Mouse (Mus musculus): Measurements from ENCODE around the gene Ppp3ca.
"Not testable (repeated sequence)": the region's sequence is repeated elsewhere in the genome, so short reads cannot be mapped to it uniquely, and the experiment has no call there.

Gene Ppp3ca

DNA sequence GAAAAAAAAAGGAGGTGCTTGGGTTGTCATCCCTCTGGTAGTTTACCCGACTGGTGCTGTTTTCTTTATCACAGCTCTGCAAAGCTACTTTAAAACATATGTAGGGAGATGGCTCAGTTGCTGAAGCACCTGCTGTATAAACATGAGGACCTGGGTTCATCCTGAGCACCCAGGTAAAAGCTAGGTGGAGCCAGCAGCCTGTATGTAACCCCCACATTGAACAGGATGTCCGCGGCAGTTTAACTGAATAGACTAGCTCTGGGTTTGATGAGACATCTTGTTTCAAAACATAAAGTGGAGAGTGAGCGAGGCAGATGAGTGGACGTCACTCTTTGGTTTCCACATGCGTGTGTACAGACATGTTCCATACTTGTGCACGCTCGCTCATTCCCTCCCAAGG is 16.5 kb downstream of the Ppp3ca start:
- no peak for DNase-seq (ENCODE audit: low read depth in 2 of 2, low spot score in 2 of 2)

DNA sequence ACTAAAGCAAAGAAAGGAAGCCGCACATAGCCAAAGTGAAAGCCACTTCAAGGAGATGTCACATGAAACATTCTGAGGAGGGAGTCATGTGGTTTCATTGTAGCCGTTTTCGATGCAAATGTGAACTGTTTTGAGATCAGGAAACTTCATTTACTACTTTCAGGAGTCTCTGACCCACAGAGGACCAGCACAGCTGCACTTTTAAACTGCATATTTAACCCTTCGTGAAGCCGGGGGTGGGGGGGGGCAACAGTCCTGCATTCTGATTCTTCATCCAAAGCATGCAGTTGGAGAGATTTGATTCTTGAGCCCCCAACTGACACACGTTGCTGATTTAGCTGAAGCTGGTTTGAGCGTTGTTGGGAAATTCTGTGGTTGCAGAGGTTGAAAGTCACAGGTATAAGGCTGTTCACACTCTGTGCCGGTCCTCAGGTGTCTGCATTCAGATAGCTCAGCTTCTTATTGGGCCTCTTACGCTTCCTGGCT is 18.2 kb downstream of the Ppp3ca start:
- DNase-seq (ENCODE audit: low read depth in 2 of 2, low spot score in 2 of 2), result peak; percentile 51 to 58

DNA sequence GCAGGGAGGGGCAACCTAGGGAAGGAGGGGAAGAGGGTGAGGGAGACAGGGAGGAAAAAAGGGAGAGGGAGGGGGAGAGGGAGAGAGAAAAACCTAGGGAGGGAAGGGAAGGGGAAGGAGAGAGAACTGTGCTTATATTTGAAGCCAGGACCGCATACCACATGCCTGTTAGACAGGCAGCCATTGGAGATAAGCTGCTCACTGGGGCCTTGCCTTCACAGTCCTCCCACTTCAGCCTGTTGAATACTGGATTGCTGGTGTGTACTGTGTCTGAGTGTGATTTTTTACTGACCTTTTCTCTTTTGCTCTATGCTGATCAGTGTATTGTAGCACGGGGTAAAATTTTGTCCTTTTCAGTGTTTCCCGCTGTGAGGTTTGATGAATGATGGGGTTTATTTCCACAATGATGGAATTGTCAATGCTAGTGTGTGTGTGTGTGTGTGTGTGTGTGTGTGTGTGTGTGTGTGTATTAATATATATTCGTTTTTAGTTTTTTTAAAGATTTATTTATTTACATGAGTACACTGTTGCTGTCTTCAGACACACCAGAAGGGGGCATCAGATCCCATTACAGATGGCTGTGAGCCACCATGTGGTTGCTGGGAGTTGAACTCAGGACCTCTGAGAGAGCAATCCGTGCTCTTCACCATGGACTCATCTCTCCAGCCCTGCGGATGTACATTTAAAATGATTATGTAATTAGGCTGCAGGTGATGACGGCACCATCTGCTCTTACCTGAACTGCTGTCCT is 20.0 kb downstream of the Ppp3ca start:
- DNase-seq (ENCODE audit: low read depth in 2 of 2, low spot score in 2 of 2), result no peak

DNA sequence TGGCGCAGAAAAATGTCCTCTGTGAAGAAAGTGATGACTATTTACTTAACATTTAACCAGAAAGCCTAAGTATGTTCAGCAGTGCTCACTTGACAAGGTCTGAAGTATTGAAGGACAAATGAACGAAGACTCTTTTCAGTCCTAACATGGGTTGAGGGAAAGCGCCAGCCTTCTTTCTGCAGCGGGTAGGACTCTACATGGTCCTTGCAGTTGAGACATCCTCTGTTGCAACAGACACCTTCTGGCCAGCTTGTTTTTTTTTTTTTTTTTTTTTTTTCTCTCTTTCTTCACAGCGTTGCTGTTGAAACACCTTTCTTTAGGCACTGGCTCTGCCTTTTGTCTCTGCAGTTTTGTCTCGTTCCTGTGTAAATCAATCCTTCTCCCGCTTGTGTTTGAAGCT is 22.1 kb downstream of the Ppp3ca start:
- DNase-seq (ENCODE audit: low read depth in 2 of 2, low spot score in 2 of 2), result no peak

DNA sequence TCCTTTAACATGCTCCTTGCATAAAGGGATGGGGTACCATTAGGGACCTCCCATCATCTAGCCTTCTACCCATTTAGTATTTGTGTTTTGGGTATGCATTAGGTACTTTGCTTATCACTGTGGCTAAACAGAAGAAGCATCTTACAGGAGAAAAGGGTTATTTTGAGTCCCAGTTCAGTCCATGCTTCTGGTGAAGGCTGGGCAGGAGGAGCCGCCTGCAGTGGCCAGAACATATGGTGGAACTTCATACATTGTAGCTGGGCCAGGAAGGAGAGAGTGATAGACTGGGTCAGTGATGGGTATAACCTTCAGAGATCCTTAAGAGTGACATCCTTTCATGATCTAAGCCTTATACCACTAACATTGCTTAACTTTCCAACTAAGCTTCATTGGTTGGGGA is 23.6 kb downstream of the Ppp3ca start:
- no peak for DNase-seq (ENCODE audit: low read depth in 2 of 2, low spot score in 2 of 2)

DNA sequence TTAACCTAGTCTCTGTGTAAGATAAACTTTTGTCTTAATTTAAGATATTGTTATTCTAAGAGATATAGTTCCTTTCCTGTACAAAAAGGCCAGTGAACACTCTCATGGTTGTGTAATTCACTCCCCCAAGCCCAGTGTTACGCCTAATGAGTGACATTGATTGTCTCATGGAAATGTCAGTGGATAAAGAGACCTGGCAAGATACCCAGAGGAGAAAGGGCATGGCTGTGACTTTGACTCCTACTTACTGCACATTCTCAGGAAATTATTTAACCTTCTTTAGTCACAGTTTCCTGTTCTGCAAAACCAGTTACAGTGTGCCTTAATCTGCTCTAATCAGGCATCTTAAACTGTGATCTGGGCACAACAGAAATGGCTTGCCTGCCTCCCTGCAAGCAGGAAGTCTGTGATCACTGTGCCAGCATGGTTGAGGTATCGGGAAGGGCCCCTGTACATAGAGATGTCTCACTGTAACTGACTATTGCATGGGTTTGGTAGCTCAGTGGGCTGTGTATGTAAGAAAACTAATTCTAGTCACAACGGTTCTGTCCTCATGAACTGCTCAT is 27.8 kb downstream of the Ppp3ca start:
- no peak for DNase-seq (ENCODE audit: low read depth in 2 of 2, low spot score in 2 of 2)

DNA sequence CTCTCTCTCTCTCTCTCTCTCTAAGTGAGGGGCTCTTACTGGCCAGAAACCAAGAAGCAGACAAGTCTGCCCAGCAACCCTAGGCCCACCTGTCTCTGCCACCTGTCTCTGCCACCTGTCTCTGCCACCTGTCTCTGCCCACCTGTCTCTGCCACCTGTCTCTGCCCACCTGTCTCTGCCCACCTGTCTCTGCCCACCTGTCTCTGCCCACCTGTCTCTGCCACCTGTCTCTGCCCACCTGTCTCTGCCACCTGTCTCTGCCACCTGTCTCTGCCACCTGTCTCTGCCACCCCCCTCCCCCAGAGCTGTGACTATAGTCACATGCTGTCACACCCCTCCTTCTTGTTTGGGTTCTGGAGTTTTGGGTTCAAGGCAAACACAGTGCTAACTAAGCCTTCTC is 29.8 kb downstream of the Ppp3ca start:
- not testable (repeated sequence) for DNase-seq (ENCODE audit: low read depth in 2 of 2, low spot score in 2 of 2)

DNA sequence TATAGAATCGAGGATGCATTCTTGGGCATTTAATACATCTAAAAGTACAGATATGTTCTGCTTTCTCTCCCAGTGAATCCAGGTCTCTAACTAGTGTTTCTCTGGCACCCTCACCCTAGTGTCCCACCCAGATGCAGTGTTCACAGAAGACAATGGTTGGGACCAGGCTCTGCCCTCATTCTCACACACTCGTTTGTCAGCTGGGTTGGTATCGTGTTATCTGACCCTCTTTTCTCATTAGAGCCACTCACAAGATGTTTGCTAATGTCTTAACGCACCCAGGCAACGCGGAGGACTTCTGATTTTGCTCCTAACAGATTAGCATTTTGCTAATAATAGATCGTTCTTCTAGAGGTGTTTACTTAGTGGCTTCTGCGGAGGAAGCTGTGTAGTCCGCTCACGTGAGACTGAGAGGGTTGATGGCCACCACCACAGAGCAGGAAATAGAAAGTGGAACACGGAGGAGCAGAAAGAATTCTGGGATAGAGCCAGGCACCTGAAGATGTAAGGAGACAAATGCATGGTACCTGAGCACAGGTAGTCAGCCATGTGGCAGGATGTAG is 30.6 kb downstream of the Ppp3ca start:
- DNase-seq (ENCODE audit: low read depth in 2 of 2, low spot score in 2 of 2), result no peak

DNA sequence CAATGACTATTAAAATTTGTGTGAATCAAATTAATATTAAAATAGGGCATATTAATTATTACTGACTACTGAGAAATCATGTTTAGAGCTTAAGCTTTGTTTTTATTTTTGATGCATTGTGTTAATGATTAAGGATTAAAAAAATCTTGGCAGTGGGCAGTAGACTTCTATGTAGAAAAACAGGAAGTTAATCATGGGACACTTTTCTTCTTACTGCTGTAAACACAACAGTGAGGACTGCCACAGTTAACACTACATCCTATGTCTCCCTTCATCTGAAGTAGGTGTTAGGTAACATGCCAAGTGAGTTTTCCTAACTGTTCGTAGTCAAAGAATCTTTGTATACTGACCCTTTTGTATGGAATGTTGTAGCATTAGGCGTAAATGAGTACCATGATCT is 32.9 kb downstream of the Ppp3ca start:
- no peak for DNase-seq (ENCODE audit: low read depth in 2 of 2, low spot score in 2 of 2)

DNA sequence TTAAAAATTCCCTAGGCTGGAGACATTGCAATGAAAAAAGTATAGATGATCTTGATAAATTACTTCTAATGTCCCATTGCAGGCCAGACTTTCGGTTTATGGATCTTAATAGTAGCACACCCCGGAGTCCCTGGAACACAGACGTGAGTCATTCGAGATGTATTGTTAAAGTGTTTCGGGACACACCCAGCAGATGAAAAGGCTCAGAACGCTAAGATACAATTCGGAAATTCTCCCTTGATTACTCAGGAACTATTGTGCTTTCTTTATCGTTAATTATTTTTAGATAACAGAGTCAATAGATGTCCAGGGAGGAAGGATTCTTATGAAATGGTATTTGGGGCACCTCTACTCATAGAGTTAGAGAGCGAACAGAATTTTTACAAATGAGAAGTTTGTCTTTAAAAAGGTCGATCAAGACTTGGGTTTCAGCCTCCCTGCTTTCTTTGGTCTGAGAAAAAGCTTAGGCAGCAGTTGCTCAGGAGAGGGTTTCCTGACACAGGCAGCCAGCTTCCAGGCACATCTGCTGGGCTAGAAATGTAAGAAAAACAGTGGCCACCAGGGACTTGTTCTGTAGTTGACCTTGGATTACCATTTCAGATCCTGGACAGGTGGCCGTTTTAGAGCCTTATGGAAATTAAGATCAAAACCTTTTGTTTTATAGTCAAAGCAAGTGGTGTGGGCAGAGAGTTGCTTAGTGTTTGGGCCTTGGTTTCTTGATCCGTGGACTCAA is 34.8 kb downstream of the Ppp3ca start:
- DNase-seq (ENCODE audit: low read depth in 2 of 2, low spot score in 2 of 2), result no peak

DNA sequence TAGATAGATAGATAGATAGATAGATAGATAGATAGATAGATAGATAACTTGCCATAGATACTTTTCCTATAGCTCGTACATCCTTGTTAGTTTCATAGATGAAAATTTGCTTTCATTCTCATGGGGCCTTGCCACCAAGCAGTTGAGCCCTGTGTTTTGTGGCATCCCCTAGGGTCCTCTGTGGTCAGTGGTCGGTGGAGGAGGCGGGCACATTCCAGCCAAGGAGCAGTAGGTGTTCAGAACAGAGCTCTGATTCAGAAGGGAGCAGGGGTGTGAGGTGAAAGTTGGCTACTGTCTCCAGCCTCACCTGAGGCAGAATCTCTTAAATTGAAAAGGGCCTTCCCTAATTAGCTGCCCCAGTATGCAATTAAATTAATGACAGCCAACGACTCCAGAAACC is 36.1 kb downstream of the Ppp3ca start:
- no peak for DNase-seq (ENCODE audit: low read depth in 2 of 2, low spot score in 2 of 2)

DNA sequence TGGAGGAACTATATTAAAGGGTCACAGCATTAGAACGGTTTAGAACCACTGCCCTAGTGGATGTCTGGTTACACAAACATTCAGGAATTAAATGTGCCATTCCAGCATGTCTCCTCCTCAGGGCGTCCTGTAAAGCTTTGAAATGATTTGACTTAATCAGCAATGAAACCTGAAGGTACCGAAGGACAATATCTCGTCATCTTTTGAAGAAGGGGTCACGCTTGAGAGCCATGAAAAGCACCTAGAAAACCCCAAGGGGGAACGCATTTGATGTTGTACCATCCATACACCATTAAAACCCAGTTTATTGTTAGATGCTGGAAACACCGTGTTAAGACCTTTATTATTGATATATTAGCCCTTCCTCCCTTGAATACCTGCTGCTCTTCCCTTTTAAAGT is 36.8 kb downstream of the Ppp3ca start:
- no peak for DNase-seq (ENCODE audit: low read depth in 2 of 2, low spot score in 2 of 2)

DNA sequence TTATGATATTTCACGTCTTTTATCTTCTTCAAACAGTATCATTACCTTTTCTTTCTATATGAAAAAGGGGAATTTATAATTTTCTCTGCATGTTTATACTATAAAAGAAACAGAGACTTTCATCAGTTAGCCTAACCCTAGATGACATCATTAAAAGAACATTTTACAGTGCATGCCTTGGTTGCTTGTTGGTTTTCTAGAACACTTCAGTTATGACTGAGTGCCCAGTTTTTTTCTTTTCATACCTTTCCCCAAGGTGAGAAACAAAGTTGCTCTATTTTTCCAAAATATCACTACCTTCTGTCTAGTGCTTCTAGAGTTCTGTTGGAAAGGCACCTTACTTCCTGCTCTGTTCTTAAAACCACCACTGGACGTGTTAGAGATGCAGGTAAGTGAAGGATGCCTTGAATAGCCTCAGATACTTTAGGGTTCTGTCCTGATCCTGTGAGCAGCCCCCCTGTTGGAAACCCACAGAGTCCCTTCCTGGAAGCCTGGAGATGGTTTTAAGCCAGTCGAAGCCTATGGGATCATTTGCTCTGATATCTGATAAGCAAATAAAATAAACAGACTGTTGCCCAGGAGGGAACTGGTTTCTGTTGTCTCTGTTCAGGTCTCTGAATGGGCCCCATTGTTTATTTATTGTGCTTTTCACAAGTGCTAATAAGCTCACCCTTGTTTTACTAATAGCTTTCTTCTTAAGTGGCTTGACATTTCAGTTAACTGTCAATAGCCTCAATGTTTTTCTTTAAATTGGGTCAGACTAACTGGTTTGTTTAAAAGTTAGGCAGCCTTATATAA is 37.5 kb downstream of the Ppp3ca start:
- no peak for DNase-seq (ENCODE audit: low read depth in 2 of 2, low spot score in 2 of 2)

DNA sequence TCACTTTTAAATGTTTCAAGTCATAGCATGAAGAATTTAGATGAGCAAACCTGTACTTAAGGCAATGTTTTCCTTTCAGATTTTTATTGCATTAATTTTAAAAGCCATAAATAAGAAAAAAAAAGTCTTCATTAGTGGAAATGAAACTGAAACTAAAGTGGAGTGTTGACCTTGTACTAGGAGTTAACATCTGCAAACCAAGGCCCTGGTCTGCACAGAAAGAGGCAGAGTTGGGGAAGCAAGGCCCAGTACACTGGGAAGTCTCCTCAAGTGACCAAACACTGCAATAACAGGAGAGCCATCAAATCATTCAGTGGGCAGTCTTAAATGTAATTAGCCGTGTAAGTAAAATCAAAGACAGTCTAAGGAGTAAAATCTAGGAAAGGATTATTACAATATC is 38.3 kb downstream of the Ppp3ca start:
- no peak for DNase-seq (ENCODE audit: low read depth in 2 of 2, low spot score in 2 of 2)

DNA sequence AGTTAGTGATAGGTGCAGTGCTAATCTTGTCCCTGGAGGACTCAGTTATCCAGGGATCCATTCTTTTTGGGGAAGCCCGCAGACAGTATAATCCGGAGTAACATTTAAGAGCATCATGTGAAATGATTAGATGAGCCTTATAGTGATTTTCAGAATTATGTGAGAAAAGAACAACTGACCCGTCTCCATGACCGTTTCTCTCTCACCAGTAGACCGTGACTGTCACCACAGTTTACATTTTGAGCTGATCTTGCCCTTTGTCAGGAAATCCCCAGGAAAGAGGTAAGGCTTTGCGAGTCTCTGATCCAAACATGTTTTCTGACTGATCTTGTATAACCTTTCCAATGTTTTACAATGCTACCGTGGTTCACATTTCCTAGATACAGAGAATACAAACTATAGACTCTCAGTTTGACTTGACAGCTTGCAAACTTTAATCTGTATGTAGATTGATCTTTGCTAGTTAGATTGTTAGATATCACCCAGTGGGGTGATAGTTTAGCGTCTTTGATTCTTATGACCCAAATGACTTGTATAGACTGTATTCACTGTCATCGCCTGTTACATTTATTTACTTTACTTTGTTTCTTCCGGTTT is 40.5 kb downstream of the Ppp3ca start:
- DNase-seq (ENCODE audit: low read depth in 2 of 2, low spot score in 2 of 2), result no peak

DNA sequence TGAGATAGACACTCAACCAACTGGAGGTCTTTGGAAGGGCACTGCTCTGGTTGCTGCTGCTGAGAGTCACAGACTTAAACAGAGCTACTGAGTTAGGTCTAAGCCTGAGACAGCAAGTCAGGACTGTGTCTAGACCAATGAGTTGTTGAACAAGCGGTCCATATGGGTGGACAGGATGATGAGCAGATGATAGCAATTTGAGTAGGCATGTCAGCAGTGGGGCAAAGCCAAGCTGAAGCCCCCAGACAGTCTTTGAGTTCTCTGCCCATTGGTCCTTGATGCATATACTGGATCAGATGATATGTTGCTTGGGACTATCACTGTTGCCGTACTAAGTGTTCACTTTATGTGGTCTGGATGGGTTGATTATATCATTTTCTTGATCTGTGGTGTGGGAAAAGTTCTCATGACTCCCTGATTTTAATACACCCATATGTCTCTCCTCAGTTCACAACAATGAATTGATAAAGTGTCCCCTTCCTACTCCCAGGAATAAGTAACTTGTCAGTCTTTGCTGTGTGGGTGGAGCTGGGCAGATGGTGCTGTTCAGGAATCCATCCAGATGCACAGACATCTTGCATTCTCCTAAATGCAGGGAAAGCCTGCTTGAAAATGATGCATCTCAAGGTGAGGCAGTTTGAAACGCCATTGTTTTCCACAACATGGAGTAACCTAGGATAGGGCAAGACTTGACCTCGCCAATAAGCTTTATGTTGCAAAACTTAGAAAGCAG is 44.5 kb downstream of the Ppp3ca start:
- DNase-seq (ENCODE audit: low read depth in 2 of 2, low spot score in 2 of 2), result no peak

DNA sequence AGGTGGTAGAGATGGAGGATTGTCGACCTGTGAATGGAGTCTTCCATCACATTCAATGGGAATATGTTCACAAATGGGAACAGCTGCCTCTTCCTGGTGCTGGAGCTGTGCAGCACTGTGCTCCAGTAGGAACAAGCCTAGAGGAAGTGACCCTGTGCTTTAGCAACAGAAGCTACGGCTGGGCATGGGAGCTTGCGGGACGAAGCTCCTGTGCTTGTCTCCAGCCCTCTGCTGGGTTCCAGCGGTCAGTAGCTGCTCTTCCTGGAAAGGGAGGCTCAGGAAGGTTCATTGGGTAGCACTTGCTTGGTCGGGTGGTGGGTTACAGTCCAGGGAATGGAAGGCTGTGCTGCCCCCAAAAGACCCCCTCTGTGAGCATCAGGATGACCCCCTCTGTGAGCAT is 46.3 kb downstream of the Ppp3ca start:
- no peak for DNase-seq (ENCODE audit: low read depth in 2 of 2, low spot score in 2 of 2)

DNA sequence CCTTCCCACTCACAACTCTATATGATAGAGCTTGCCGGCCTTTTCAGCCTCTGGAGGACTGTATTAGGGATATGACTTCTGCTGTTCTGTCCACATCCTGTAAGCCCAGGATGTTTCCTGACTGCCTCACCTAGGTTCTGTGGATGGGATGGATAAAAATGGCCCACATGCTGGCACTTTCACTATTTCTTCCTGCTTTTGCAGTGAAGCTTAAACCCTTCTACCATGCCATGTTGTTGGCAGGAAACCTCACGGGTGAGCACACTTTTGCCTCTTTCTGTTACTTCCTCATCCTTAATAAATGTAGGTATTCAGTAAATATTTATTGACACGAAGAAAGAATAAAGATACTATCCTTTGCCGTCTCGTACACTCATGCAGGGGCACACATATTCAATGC is 48.5 kb downstream of the Ppp3ca start:
- no peak for DNase-seq (ENCODE audit: low read depth in 2 of 2, low spot score in 2 of 2)

DNA sequence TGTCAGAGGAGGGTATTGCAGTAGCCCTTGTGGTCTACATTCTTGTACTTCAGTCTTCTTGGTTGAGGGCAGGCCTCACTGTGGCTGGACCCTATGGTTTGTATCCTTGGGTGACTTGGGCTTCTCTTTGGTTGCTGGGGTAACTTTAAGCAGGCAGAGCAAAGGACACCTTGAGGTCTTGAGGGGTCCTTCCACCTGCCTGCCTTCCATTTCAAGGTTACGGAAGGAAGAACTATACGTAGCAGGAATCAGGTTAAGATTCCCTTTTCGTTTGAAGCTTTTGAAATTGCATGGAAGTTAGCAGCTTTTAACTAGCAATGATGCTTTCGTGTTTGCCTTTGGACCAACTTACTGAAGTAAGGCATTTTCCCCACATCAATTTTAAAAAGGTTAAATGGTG is 51.3 kb downstream of the Ppp3ca start:
- no peak for DNase-seq (ENCODE audit: low read depth in 2 of 2, low spot score in 2 of 2)

DNA sequence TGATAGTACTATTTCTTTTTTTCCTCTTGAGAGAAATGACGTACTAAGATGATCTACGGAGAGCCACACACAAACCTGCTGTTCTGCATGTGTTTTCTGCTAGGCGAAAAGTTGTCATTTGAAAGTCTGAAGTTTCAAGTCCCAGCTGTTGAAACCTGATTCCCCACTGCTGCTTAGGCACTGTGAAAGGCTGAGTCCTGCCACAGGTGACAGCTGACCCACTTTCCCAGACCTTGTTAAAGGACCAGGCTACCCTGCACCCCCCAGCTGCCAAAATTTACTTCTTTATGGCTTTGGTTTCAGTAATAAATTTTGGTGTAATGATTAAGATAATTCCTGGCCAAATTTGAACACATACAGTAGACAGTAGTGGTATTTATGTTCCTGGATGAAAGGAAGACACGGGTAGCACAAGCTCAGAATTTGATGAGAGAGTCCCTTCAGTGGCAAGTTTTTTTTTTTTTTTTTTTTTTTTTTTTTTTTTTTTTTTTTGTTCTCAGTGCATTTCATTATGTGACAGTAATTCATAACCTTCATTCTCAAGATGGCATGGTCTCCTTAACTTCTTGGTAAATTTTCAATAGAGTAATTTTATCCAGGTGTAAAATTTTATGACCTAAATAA is 52.0 kb downstream of the Ppp3ca start:
- DNase-seq (ENCODE audit: low read depth in 2 of 2, low spot score in 2 of 2), result no peak

All from CD8-positive naive resting alpha-beta T cell, adult 2 months (primary cell).